Mouse (Mus musculus) G1E-ER4 (cell line): ENCODE results near the gene Slc12a3. TPM values are rescaled to one million over a fixed set of nuclear protein-coding genes. Genes with fewer than 3 reads are reported as not detected.

Source experiments
- GATA1 ChIP-seq: IDR thresholded peaks from one replicate; pipeline ENCODE4 v1.8.0; 2012; ENCODE audit warnings: low read length, inconsistent platforms
- polyA plus RNA-seq: library from polyadenylated mRNA; stranded (reverse); fragments of >175 nt; gene quantifications from 2 replicates; pipeline ENCODE4 v1.2.3, GENCODE M21; 2012

Slc12a3 gene
- polyA plus RNA-seq, 1 experiment, result not detected

DNA sequence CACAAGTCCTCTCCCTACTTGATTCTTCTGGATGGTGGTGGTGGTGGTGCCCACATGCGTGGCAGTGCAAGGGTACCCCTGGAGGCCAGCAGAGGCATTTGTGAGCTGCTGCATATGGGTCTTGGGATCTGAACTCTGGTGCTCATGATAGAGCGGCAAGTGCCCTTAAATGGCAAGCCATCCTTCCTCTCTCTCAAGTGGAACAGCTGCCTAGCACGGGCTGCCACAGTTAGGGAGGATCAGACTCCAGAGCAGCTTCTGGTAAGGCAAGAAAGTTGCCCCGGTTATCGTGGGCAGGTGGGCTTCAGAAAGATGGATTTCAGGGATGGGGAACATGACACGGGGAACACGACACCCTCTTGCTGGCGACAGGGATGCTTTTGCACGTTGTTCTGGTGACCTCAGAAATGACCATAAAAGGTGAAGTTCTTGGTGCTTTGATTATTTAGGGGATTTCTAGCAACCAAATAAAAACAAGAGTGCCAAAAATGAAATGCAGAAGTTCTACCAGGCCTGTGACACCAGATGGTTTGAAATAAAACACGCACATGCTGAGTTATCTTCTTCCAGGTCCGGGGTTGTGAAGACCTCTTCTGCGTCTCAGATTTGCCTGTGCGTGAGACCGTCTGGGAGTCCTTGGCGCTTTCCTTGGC is 49.9 kb downstream of the Slc12a3 start:
- TF ChIP-seq GATA1, result no peak

DNA sequence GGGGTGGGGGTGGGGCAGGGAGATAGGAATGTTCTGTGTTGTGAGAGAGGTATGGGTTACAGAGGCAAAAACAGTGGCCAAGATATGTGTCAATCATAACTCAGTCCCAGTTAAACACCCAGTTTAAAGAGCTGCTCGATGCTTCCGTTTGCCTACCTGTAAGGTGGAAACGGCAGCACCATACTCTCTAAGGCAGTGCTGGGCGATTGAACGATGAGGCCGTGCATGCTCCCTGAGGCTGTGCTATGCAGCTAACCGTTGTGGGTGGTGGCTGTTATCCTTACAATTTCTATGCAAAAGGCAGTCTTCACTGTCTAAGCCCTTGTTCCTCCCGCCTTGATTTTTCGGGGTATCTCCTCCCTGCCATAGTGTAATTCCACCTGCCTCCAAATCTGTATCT is 50.7 kb downstream of the Slc12a3 start:
- no peak for TF ChIP-seq GATA1

DNA sequence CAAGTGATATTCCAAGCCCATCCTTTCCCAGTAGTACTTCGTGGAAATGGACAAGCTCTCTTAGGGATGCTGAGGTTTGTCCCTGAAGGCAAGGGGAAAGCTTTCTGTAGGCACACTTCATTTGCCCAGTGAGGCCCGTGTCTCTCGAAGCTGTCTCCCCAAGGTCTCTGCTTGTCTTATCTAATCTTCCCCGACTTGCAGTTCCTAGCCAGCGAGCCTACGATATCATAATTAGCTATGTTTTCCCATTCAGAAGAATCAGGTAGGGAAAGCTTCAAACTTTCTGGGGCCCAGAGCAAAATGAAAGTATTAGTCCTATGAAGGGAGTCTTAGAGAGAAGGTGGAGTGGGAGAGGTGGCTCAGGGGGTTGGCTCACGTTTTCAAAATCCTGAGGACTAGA is 55.2 kb downstream of the Slc12a3 start:
- TF ChIP-seq GATA1, result no peak

DNA sequence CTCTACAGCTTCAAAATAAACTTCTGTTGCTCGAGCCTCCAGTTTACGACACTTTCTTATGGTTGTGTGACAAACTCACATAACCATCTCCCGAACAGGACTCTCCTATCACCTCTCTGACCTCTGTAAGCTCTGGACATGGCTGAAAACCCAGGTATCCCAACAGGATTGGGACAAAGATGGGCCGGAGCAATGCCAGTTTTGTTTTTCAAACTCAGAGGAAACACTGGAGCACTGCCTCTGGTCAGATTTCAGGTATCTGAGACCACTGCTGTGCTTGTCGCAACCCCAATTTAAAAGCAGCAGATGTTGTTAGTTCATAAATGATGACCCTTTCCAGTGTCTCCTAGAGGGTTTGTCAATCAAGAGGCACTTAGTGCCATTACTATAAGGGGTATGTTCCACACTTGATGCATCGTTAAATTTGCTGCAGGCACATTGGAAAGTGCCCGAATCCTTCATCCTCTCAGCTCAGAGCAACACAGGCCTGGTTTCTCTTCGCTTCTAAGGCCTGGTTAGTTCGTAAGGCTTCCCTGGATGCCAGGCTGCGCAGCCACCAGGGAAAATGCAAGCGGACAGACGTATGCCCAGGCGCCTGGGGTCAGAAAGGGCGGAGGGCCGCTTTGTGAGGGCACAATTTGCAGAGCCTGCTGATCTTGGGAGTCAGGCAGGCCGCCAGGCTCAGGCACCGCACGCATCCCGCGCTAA is 56.7 kb downstream of the Slc12a3 start:
- no peak for TF ChIP-seq GATA1

DNA sequence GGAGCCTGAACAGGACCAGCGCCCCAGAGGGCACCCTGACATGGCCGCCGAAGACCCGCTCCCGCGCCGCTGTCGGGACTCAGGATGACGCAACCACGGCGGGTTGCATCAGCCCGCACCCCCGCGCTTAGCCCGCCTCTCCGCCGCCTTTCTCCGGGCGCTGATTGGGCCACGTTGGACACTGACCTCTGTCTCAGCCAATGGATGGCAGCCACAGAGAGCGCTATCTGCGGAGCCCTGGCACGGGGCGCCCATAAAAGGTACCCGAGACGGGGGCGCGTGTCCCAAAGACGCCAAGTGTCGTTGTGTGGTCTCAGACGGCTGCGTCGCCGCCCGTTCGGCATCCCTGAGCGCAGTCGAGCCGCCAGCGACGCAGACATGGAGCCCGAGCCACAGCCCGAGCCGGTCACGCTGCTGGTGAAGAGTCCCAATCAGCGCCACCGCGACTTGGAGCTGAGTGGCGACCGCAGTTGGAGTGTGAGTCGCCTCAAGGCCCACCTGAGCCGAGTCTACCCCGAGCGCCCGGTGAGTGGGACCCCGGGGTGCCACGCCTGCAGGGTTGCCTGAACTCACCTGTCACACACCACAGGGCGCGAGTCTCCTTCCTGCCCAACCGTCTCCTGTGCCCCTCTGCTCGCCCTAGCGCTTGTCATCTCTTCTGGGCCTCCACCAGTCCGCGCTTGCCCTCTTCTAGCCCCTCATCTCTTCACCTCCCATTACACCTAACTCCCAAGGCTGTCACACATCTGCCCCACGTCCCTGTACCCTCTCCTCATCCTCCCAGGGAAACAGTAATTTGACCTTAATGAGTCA is 57.4 kb downstream of the Slc12a3 start, which contains the start of gene Herpud1:
TSS of gene Herpud1 (plus strand) at position 225 of the 813 bp plus-strand sequence.
- TF ChIP-seq GATA1, result no peak

DNA sequence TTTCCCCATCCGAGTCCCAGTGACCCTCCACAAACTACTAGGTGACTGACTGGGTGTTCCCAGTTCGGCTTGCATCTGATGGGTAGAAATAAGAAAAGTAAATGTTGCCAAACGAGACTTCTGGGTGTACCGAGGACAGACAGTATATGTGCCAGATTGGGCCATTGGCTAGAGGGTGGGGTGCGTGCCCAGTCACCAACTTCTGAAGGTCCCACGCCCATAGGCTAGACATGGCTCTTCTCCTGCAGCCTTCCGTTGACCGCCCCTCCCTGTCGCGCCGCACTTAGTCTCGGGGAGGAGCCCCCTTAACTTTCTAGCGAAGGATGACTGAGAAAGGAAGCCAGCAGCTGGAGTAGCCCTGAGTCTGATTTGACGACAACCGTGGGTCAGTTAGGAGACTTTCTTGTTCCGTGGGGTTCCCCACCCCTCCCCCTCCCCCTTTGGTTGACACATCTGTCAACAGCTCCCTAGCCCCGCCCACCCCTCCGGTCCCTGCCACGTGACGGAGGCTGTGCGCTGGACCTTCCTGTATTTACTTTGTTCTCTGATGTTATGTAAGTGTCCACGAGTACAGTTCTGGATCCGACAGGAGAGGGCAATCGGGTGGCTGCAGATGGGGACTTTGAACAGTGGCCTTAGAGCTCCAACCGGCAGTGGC is 58.2 kb downstream of the Slc12a3 start:
- TF ChIP-seq GATA1, result no peak

DNA sequence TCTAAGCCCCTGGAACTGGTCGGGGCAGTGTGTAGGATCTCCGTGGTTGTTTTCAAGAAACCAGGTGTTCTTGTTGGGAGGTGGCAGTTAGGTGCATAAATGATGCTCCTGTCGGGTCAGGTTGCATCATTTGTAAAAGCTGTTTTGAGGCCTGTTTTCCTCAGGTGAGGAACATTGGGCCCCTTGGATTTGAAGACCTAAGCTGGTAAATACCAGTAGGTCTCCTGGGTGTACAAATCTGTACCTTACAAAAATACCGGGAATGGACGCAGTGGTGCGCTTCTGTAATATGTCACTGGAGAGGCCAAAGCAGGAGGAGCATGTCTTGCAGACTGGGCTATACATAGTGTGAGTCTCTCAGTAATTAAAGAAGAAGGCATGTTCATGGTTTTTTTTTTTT is 58.8 kb downstream of the Slc12a3 start:
- TF ChIP-seq GATA1, result no peak

DNA sequence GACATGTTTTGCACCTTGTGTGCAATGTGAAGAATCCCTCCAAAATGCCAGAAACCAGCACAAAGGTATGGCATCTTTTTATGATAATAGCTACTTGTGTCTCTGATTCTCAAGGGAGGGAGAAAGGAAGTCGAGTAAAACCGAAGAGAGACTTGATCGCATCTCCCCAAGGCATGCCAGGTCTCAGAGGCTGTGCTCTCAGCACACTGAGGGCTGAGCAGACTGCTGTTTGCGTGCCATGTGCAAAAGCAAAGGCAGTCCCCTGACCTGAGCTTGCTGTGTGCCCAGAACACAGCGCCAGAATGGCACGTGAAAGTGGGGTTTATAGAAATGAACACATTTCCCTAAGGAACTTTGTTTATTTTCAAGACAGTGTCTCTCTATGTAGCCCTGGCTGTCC is 60.5 kb downstream of the Slc12a3 start:
- TF ChIP-seq GATA1, result no peak

DNA sequence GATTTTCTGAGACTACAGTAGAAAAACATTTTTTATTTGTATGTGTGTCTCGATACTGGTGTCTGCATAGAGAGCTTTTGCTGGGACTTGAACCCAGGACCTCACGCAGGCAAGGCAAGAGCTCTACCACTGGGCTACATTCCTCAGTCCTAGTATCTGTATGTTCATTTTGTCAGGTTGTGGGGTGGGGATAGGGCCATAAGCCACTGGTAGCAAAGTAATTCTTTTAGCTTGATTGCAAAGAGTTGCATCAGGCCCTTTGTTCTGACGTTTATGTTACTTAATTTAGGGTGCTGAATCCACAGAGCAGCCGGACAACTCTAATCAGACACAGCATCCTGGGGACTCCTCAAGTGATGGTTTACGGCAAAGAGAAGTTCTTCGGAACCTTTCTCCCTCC is 61.4 kb downstream of the Slc12a3 start:
- no peak for TF ChIP-seq GATA1

DNA sequence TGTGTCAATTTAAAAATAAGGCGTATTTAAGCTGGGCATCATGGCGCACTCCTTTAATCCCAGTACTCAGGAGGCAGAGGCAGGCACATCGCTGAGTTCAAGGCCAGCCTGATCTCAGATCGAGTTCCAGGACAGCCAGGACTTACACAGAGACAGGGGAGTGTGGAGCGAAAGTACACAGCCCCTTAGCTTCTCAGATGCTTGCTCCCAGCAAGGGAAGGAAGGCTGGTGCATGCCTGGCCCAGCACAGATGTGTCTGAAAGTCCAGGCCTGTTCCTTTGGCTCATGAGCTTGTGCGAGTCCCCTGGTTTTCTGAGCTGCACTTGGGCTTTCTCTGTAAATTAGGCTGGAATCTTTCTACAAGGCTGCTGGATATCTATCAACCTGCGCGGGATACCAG is 61.9 kb downstream of the Slc12a3 start:
- TF ChIP-seq GATA1, result no peak

DNA sequence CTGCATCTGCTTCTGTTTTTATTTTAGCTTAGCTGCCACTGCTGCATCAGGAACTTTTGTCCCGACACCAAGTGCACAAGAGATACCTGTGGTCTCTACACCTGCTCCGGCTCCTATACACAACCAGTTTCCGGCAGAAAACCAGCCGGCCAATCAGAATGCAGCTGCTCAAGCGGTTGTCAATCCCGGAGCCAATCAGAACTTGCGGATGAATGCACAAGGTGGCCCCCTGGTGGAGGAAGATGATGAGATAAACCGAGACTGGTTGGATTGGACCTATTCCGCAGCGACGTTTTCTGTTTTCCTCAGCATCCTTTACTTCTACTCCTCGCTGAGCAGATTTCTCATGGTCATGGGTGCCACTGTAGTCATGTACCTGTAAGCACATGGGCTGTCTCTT is 63.1 kb downstream of the Slc12a3 start:
- TF ChIP-seq GATA1, result no peak

DNA sequence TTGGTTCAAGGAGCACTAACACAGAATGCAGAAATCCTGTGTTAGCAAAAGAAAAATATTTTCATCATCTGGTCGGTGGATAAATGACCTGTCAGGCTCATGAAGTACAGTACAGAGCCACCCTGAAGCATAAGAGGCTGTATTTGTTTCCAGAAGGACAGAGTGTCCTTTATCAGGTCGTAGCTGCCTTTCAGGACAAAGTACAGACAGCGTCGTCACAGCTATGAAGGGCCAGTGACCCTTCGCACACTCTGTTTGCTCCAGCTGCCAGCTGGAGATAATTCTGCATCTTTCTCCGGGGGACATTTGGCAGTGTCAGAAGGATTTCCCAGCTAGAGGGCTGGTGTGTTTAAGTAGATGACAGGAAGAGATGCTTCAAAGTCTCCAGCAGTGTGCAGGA is 63.6 kb downstream of the Slc12a3 start:
- no peak for TF ChIP-seq GATA1

DNA sequence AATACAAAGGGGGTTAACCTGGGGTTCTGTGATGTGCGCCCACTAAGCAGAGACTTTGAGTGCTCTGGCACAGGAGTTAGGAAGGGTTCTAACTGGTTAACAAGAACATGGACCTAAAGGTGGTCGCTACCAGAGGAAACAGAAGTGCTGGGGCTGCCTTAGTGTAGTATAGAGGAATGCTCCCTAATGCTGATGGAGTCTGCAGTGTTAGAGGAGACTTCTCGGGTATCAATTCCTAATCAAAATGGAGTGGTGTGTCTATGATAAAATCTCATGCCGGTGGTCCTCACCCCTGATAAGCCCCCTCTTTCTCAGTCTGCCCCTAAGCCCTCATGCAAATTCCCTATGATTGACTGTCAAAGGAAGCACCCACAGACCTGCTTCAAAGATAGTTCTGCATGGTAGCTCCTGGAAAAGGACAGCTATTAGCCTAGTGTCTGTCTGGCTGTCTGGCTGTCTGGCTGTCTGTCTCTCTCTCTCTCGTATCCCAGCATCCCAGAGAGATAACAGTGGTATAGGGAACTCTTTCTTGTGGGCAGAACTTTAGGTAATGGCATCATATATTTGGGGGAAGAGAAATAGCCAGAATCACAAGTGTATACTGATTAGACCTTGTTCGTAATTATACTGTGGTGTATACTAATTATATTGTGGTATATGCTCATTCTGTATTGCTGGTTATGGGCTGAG is 67.0 kb downstream of the Slc12a3 start:
- TF ChIP-seq GATA1, result no peak

DNA sequence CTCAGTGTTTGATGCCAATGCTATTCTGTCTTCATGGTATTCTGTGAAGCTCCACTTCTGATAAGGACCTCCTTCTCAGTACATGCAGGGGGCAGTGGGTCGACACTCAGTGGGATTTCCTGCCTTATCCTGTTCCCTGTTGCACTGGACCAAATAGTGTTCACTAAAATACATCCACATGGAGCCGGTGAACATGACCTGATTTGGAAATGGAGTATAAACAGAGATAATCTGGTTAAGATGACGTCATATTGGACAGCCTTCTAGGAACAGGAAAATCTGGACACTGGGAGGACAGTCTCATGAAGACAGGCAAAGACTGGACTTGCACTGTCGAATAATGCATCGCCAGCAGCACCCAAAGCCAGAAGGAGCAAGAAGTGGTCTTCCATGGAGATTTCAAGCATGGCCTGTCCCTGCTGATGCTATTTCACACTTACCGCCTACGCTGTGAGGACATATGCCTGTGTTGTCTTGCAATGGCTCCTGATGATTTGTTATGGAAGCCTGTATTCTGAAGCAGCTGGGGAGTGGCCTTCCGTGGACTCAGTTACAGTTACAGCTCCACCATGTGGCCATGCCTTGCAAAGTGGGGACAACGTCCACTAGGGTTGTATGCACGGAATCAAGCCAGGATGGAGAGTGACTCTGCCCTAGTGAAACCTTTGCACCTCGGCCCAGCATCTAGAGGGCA is 68.1 kb downstream of the Slc12a3 start:
- no peak for TF ChIP-seq GATA1

DNA sequence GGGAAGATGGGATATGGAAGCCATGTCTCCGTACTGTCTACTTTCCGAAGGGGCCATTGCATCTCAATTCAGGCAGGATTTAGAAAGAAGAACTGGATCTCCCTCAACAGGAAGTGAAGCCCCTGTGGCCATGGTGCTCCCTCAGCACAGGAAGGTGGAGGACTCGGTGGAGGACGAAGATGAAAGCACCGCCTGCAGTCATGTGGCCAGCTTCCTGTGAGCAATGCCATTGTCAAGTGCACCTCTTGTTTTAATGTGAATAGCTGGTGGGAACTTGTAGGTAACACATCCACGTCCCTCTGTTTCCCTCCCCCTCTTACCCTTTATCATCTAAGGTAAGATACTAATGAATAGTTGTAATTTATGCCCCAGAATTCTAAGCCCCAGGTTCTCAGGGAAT is 69.6 kb downstream of the Slc12a3 start:
- TF ChIP-seq GATA1, result no peak
